Mouse (Mus musculus): ENCODE measurements around the gene Enc1. TPM values are rescaled to one million over a fixed set of nuclear protein-coding genes. Genes with fewer than 3 reads are reported as not detected.

Gene Enc1
- polyA plus RNA-seq (2015; fragmentation: Nextera tagmentation; extraction: Ambion mirVana), result 3.1 and 3.6 TPM in 2 replicates

DNA sequence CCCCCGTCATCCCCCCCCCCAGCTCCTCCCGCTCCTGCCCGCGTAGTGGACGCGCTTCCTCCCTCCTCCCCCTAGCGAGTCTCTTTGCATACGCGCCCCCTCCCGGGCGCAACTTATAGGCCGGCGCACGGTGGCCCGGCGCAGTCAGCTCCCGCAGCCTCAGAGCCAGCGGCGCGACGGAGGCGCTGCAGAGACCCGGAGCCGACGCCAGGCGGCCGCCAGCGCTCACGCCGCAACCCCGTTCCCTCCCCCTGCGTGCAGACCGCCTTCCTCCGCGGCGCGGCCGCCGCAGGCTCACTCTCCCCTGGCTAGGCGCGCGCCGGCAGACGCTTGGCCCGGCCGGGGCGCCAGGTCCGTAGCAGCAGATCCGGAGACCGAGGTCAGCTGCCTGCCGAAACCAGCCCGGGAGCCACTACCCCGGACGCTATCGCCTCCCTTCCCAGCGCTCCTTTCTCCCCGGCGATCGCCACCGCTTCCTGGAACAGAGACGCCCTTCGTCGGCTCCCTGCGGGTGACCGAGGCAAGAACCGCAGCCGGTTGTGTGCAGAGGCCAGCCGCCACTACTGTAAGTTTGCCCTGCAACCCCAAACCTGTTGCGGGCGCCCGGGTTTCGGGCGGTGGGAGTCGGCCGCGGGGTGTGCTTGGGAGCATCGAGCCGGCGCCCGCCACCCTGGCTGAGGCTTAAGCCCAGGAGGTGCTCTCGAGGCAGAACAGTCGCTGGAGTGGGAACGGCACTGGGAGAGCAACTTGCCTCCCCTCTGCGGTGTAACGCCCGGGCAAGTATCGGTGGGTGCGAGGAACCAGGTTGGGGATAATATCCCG lies at the start of gene Enc1:
Gene Enc1, plus strand, starts transcription at position 141 of the 822 bp plus-strand sequence.

DNA sequence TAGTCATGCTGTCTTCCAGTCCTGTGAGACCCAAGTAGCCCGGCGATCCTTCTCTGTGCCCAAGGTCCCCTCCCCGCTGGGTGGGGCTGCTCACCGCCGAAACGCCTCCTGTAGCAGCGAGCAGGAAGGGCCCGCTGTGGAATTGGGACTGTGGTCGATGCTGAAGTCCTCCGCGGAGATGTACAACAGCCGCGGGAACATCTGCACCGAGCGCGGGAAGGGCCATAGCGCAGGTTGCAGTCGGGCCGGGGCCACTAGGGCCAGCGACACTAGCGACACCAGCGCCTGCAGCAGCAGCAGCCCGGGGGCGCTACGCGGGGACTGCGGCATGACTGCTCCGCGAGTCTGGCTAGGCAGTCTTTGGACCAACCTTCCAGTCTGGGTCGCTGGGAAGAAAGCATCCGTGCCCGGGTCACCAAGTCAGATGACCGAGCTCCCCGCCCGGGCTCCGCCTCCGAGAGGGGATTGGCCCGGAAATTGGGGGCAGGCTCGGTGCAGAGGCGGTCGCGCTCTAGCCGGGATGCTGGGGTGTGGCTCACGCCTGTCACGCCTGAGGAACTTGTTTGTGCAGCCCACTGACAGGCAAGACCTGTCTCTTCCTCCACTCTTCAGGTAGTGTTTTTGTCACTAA lies 42.9 kb upstream of the Enc1 start, which contains the start of gene Hexb:
Gene Hexb, minus strand, starts transcription at position 426 of the 631 bp plus-strand sequence.

Other genes with a start within 250 kb of the Enc1 start
- not detected in 2 replicates for gene 1700029F12Rik, start 206.7 kb upstream of the Enc1 start, polyA plus RNA-seq (2015; fragmentation: Nextera tagmentation; extraction: Ambion mirVana)
- 0.85 and 0.92 TPM in 2 replicates for gene Fam169a, start 173.8 kb upstream of the Enc1 start, polyA plus RNA-seq (2015; fragmentation: Nextera tagmentation; extraction: Ambion mirVana)
- gene Gm6169, start 141.9 kb upstream of the Enc1 start, polyA plus RNA-seq (2015; fragmentation: Nextera tagmentation; extraction: Ambion mirVana), result 7.3 and 8.4 TPM in 2 replicates
- 11.5 and 12.1 TPM in 2 replicates for gene Gfm2, start 103.2 kb upstream of the Enc1 start, polyA plus RNA-seq (2015; fragmentation: Nextera tagmentation; extraction: Ambion mirVana)
- 57.4 and 63.9 TPM in 2 replicates for gene Nsa2, start 103.2 kb upstream of the Enc1 start, polyA plus RNA-seq (2015; fragmentation: Nextera tagmentation; extraction: Ambion mirVana)
- 52.4 and 61.8 TPM in 2 replicates for gene Hexb, start 42.7 kb upstream of the Enc1 start, polyA plus RNA-seq (2015; fragmentation: Nextera tagmentation; extraction: Ambion mirVana)

Measured in urinary bladder, postnatal 0 days (tissue).